Mouse (Mus musculus): ENCODE measurements around the gene Hist1h2an. TPM values are rescaled to one million over a fixed set of nuclear protein-coding genes. Genes with fewer than 3 reads are reported as not detected.

Gene Hist1h2an
- polyA plus RNA-seq, 1 experiment from 2014 or later: 5.1 TPM

DNA sequence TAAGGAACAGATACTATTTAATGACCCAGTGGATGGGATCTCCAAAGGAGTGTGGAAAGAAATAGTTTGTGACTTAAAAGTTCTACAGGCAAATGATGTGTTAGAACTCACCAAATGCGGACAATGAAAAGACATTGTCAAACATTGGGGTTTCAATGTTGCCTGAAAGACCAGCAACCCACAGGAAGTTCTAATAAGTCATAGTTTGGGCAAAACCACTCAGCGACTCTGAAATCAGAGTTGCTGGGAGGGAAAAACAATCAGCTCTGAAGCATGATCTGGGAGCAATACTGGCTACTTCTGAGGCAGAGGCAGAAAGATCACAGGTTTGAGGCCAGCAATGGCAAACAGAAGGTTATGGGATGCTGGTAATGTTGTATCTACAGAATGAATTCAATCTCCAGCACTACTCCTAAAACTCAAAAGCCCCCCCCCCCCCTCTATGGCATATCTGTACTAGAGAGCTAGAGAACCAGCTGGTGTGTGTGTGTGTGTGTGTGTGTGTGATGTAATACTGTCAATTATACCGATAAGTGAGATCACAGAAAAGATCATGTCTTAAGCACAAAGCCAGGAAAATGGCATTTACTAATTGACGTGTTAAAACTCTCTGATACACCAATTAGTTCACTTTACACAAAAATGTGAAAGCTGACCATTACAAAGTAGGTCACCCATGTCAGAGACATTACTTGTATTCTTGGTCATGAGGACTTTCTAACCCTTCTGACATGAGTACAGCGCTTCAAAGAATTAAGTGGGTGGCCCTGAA, 37.4 kb downstream of the Hist1h2an start:
- Histone ChIP-seq H3K36me3 (ENCODE audit: control insufficient read depth, insufficient read depth, low read length) (no peaks in the 10 kb centered on the region), H3K9ac (ENCODE audit: low read length) (peak overlapping the region; percentile 74), H3K27me3 (ENCODE audit: control insufficient read depth, insufficient read depth, low read depth, low read length) (no peaks in the 10 kb centered on the region), H3K9me3 (ENCODE audit: control insufficient read depth, low read length) (no peaks in the 10 kb centered on the region), H3K4me3 (ENCODE audit: low read length) (peak overlapping the region; percentile 61), H3K4me2 (ENCODE audit: low read depth, low read length) (peak overlapping the region; percentile 61), H3K4me1 (replicated peaks; ENCODE audit: control insufficient read depth, insufficient read depth, low read length) (peaks cover 10% of the 10 kb centered on the region), H3K27ac (ENCODE audit: low read length) (peak overlapping the region; percentile 71)
- ATAC-seq (ENCODE audit: low read depth): no peak
- 2% methylated on average over 5 of the region's 5 CpGs for WGBS

DNA sequence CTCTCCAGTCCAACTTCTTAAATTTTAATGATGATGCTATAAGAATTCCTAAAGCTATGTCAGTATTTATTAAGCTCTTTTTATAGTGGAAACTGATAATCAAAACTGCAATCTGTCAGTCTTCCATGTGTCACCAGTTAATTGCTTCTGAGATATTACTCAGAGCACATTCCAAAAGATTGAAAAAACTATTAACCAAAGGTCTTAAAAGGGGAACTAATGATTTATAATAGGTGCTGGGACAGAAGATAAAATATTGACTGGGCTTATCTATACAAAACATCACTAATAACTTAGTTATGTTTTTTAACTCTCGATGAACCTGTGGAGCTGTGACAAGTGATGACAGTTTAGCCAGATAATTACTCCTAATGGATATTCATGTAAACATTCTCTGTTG, 42.0 kb downstream of the Hist1h2an start:
- H3K36me3 ChIP-seq (ENCODE audit: control insufficient read depth, insufficient read depth, low read length): no peaks in the 10 kb centered on the region
- no peak for ATAC-seq (ENCODE audit: low read depth)
- no peak overlapping the region for H3K4me2 ChIP-seq (ENCODE audit: low read depth, low read length)
- WGBS: 39% methylated on average over 1 of the region's 1 CpGs
- H3K27ac ChIP-seq (ENCODE audit: low read length): no peak overlapping the region
- no peak overlapping the region for H3K9ac ChIP-seq (ENCODE audit: low read length)
- H3K9me3 ChIP-seq (ENCODE audit: control insufficient read depth, low read length): no peaks in the 10 kb centered on the region
- H3K4me1 ChIP-seq (replicated peaks; ENCODE audit: control insufficient read depth, insufficient read depth, low read length): peaks cover 6% of the 10 kb centered on the region
- H3K4me3 ChIP-seq (ENCODE audit: low read length): no peak overlapping the region
- no peaks in the 10 kb centered on the region for H3K27me3 ChIP-seq (ENCODE audit: control insufficient read depth, insufficient read depth, low read depth, low read length)

Small RNA genes lying within 50 kb of the gene (microRNA-seq; reads per million reads assigned to microRNA genes)
- gene Gm19658 (not detected), gene Gm44346 (not detected), gene Gm44454 (not detected), gene Gm44466 (not detected)

Other genes starting within 250 kb of the Hist1h2an start
- 0.11 and 0.24 TPM in 2 replicates for gene Olfr1366, start 244.4 kb downstream of the Hist1h2an start, polyA plus RNA-seq (2015; fragmentation: Nextera tagmentation; extraction: Ambion mirVana)
- gene Olfr1535, start 227.3 kb downstream of the Hist1h2an start, polyA plus RNA-seq (2015; fragmentation: Nextera tagmentation; extraction: Ambion mirVana): 0.04 TPM in 1 of 2 replicates, not detected in the other
- not detected in 2 replicates for gene Olfr1364, start 205.5 kb downstream of the Hist1h2an start, polyA plus RNA-seq (2015; fragmentation: Nextera tagmentation; extraction: Ambion mirVana)
- gene Olfr1362, start 173.2 kb downstream of the Hist1h2an start, polyA plus RNA-seq (2015; fragmentation: Nextera tagmentation; extraction: Ambion mirVana): not detected in 2 replicates
- not detected in 2 replicates for gene Olfr11, start 144.7 kb downstream of the Hist1h2an start, polyA plus RNA-seq (2015; fragmentation: Nextera tagmentation; extraction: Ambion mirVana)
- gene Olfr1361, start 123.8 kb downstream of the Hist1h2an start, polyA plus RNA-seq (2015; fragmentation: Nextera tagmentation; extraction: Ambion mirVana): not detected in 2 replicates
- not detected in 2 replicates for gene Olfr1360, start 109.8 kb downstream of the Hist1h2an start, polyA plus RNA-seq (2015; fragmentation: Nextera tagmentation; extraction: Ambion mirVana)
- gene Olfr1359, start 89.1 kb downstream of the Hist1h2an start, polyA plus RNA-seq (2015; fragmentation: Nextera tagmentation; extraction: Ambion mirVana): not detected in 2 replicates
- 3.4 and 4.5 TPM in 2 replicates for gene Hist1h2bl, start 71.1 kb downstream of the Hist1h2an start, polyA plus RNA-seq (2015; fragmentation: Nextera tagmentation; extraction: Ambion mirVana)
- gene Hist1h2ai, start 70.8 kb downstream of the Hist1h2an start, polyA plus RNA-seq (2015; fragmentation: Nextera tagmentation; extraction: Ambion mirVana): 33.0 and 45.8 TPM in 2 replicates
- 13.5 and 20.4 TPM in 2 replicates for gene Hist1h3h, start 69.6 kb downstream of the Hist1h2an start, polyA plus RNA-seq (2015; fragmentation: Nextera tagmentation; extraction: Ambion mirVana)
- 4.9 and 5.8 TPM in 2 replicates for gene Hist1h2bm, start 65.2 kb downstream of the Hist1h2an start, polyA plus RNA-seq (2015; fragmentation: Nextera tagmentation; extraction: Ambion mirVana)
- gene Hist1h4j, start 52.2 kb downstream of the Hist1h2an start, polyA plus RNA-seq (2015; fragmentation: Nextera tagmentation; extraction: Ambion mirVana): 1.3 and 1.4 TPM in 2 replicates
- 2.0 and 5.4 TPM in 2 replicates for gene Hist1h4k, start 36.7 kb downstream of the Hist1h2an start, polyA plus RNA-seq (2015; fragmentation: Nextera tagmentation; extraction: Ambion mirVana)
- gene Hist1h2ak, start 33.4 kb downstream of the Hist1h2an start, polyA plus RNA-seq (2015; fragmentation: Nextera tagmentation; extraction: Ambion mirVana): 31.5 and 35.8 TPM in 2 replicates
- 5.8 and 7.8 TPM in 2 replicates for gene Hist1h2bn, start 33.1 kb downstream of the Hist1h2an start, polyA plus RNA-seq (2015; fragmentation: Nextera tagmentation; extraction: Ambion mirVana)
- gene Hist1h1b, start 6.6 kb downstream of the Hist1h2an start, polyA plus RNA-seq (2015; fragmentation: Nextera tagmentation; extraction: Ambion mirVana): 23.4 and 24.2 TPM in 2 replicates
- 103 and 124 TPM in 2 replicates for gene Hist1h3i, start 3.8 kb downstream of the Hist1h2an start, polyA plus RNA-seq (2015; fragmentation: Nextera tagmentation; extraction: Ambion mirVana)
- 1.0 and 1.2 TPM in 2 replicates for gene Hist1h2bp, start 243 bp upstream of the Hist1h2an start, polyA plus RNA-seq (2015; fragmentation: Nextera tagmentation; extraction: Ambion mirVana)
- 24.2 and 25.0 TPM in 2 replicates for gene Hist1h2bq, start 23.0 kb upstream of the Hist1h2an start, polyA plus RNA-seq (2015; fragmentation: Nextera tagmentation; extraction: Ambion mirVana)
- 3.4 TPM in 1 of 2 replicates, not detected in the other for gene Hist1h2ao, start 23.2 kb upstream of the Hist1h2an start, polyA plus RNA-seq (2015; fragmentation: Nextera tagmentation; extraction: Ambion mirVana)
- gene Hist1h4m, start 24.5 kb upstream of the Hist1h2an start, polyA plus RNA-seq (2015; fragmentation: Nextera tagmentation; extraction: Ambion mirVana): not detected in 2 replicates
- gene Hist1h4n, start 45.0 kb upstream of the Hist1h2an start, polyA plus RNA-seq (2015; fragmentation: Nextera tagmentation; extraction: Ambion mirVana): 19.0 and 22.4 TPM in 2 replicates
- gene Hist1h2ap, start 46.3 kb upstream of the Hist1h2an start, polyA plus RNA-seq (2015; fragmentation: Nextera tagmentation; extraction: Ambion mirVana): 3,144 and 3,910 TPM in 2 replicates
- 26.3 and 29.0 TPM in 2 replicates for gene Hist1h2br, start 46.5 kb upstream of the Hist1h2an start, polyA plus RNA-seq (2015; fragmentation: Nextera tagmentation; extraction: Ambion mirVana)
- gene Zfp184, start 157.9 kb upstream of the Hist1h2an start, polyA plus RNA-seq (2015; fragmentation: Nextera tagmentation; extraction: Ambion mirVana): 7.9 and 12.5 TPM in 2 replicates
- gene Pom121l2, start 194.0 kb upstream of the Hist1h2an start, polyA plus RNA-seq (2015; fragmentation: Nextera tagmentation; extraction: Ambion mirVana): 0.16 and 0.18 TPM in 2 replicates
- 10.0 and 26.0 TPM in 2 replicates for gene Prss16, start 222.5 kb upstream of the Hist1h2an start, polyA plus RNA-seq (2015; fragmentation: Nextera tagmentation; extraction: Ambion mirVana)
- gene Hist1h2ah, start 248.3 kb upstream of the Hist1h2an start, polyA plus RNA-seq (2015; fragmentation: Nextera tagmentation; extraction: Ambion mirVana): 2.3 and 15.3 TPM in 2 replicates
- gene Hist1h2bk, start 248.7 kb upstream of the Hist1h2an start, polyA plus RNA-seq (2015; fragmentation: Nextera tagmentation; extraction: Ambion mirVana): 6.6 and 7.3 TPM in 2 replicates

Data from lung, embryonic 16.5 days (tissue).